Mouse (Mus musculus) C3H10T1/2 (cell line): ENCODE measurements around the gene Bicdl1. TPM values are rescaled to one million over a fixed set of nuclear protein-coding genes. Genes with fewer than 3 reads are reported as not detected.

Experiments
- polyA plus RNA-seq, 2 experiments: library from polyadenylated mRNA; unstranded; fragments of >200 nt; fragmentation: generic; extraction: Trizol; gene quantifications; one replicate each; pipeline ENCODE4 v1.2.1; 2012; ENCODE audit warnings: missing spikeins in 2 of 2

Bicdl1 gene
- 10 to 100 TPM in 1 of 2 experiments, 1 to 10 TPM in 1; 1.1 to 11.8 TPM for polyA plus RNA-seq

GRCm38 (mm10) chr5:115731001-115731731 lies at the start of gene Bicdl1:
Bicdl1 (minus strand) TSS chr5:115731621.

GRCm38 (mm10) chr5:115631505-115632357 lies 99.7 kb downstream of the Bicdl1 start, which contains the start of gene Rab35:
Rab35 (plus strand) TSS chr5:115631908.

Other genes with a start within 250 kb of the Bicdl1 start
- 10 to 100 TPM in 1 of 2 experiments, 1 to 10 TPM in 1; 2.2 to 17.1 TPM for gene Sirt4, start 246.9 kb downstream of the Bicdl1 start, polyA plus RNA-seq
- 10 to 100 TPM; 21.6 to 62.7 TPM for gene Pxn, start 224.9 kb downstream of the Bicdl1 start, polyA plus RNA-seq
- 1,000 to 10,000 TPM; 4,412 to 6,933 TPM for gene Rplp0, start 172.2 kb downstream of the Bicdl1 start, polyA plus RNA-seq
- 10 to 100 TPM; 37.3 to 42.7 TPM for gene Gcn1l1, start 166.4 kb downstream of the Bicdl1 start, polyA plus RNA-seq
- gene Rab35, start 99.7 kb downstream of the Bicdl1 start, polyA plus RNA-seq: 10 to 100 TPM; 24.7 to 43.9 TPM
- gene Cit, start 113.7 kb upstream of the Bicdl1 start, polyA plus RNA-seq: 1 to 10 TPM; 4.8 to 8.7 TPM